Mouse (Mus musculus): ENCODE data around the gene Arhgap21. TPM values are rescaled to one million over a fixed set of nuclear protein-coding genes. Genes with fewer than 3 reads are reported as not detected.

Gene Arhgap21
- total RNA-seq, 2 experiments from 2014 or later, result 84.5 to 91.7 TPM

- DNase-seq, result peak; percentile 48 to 64
Observed at GRCm38 (mm10) chr2:20967101-20967645, 1.5 kb downstream of the Arhgap21 start.

GRCm38 (mm10) chr2:20966176-20967100 lies 2.2 kb downstream of the Arhgap21 start:
- DNase-seq, result no peak
- intact Hi-C loops (cut with DNase I), result loop anchor here (2.0 to 5.0 kb wide), 3 partner anchors 68 to 176 kb away; no protein-coding TSS in a partner anchor

More at GRCm38 (mm10) chr2:20967101-20967645, 1.5 kb downstream of the Arhgap21 start:
- intact Hi-C loops (cut with DNase I), result loop anchor here (2.0 to 5.0 kb wide), 3 partner anchors 68 to 175 kb away; no protein-coding TSS in a partner anchor

- no peak for DNase-seq
Observed at GRCm38 (mm10) chr2:20965361-20965760, 3.3 kb downstream of the Arhgap21 start.

GRCm38 (mm10) chr2:20964461-20964860 lies 4.2 kb downstream of the Arhgap21 start:
- intact Hi-C loops (cut with DNase I), result loop anchor here (5.0 kb wide), 1 partner anchor 223 kb away; no protein-coding TSS in a partner anchor
- DNase-seq, result no peak

More at GRCm38 (mm10) chr2:20965361-20965760, 3.3 kb downstream of the Arhgap21 start:
- intact Hi-C loops (cut with DNase I), result loop anchor here (5.0 kb wide), 2 partner anchors 72 to 177 kb away; no protein-coding TSS in a partner anchor

- intact Hi-C loops (cut with DNase I), result loop anchor here (5.0 kb wide), 1 partner anchor 224 kb away; no protein-coding TSS in a partner anchor
- peak in 1 of 2 experiments; percentile 26 for DNase-seq
Observed at GRCm38 (mm10) chr2:20963226-20963805, 5.4 kb downstream of the Arhgap21 start.

- no peak for DNase-seq
- intact Hi-C loops (cut with DNase I), result loop anchor here (5.0 kb wide), 1 partner anchor 225 kb away; no protein-coding TSS in a partner anchor
Observed at GRCm38 (mm10) chr2:20962284-20962683, 6.4 kb downstream of the Arhgap21 start.

GRCm38 (mm10) chr2:20961825-20962224 lies 6.9 kb downstream of the Arhgap21 start:
- no peak for DNase-seq
- intact Hi-C loops (cut with DNase I), result loop anchor here (5.0 kb wide), 1 partner anchor 225 kb away; no protein-coding TSS in a partner anchor

- no peak for DNase-seq
- intact Hi-C loops (cut with DNase I), result loop anchor here (5.0 kb wide), 1 partner anchor 226 kb away; no protein-coding TSS in a partner anchor
Observed at GRCm38 (mm10) chr2:20961295-20961694, 7.4 kb downstream of the Arhgap21 start.

- intact Hi-C loops (cut with DNase I), result loop anchor here (5.0 kb wide), 1 partner anchor 227 kb away; no protein-coding TSS in a partner anchor
- no peak for DNase-seq
Observed at GRCm38 (mm10) chr2:20960668-20961035, 8.0 kb downstream of the Arhgap21 start.

GRCm38 (mm10) chr2:20959906-20960667 lies 8.6 kb downstream of the Arhgap21 start:
- intact Hi-C loops (cut with DNase I), result loop anchor here (5.0 kb wide), 2 partner anchors 38 to 227 kb away; no protein-coding TSS in a partner anchor
- DNase-seq, result no peak

GRCm38 (mm10) chr2:20959045-20959444 lies 9.6 kb downstream of the Arhgap21 start:
- no peak for DNase-seq
- intact Hi-C loops (cut with DNase I), result loop anchor here (5.0 kb wide), 1 partner anchor 37 kb away; no protein-coding TSS in a partner anchor

- intact Hi-C loops (cut with DNase I), result loop anchor here (5.0 kb wide), 1 partner anchor 36 kb away; no protein-coding TSS in a partner anchor
- no peak for DNase-seq
Observed at GRCm38 (mm10) chr2:20957995-20958394, 10.7 kb downstream of the Arhgap21 start.

GRCm38 (mm10) chr2:20956716-20957115 lies 12.0 kb downstream of the Arhgap21 start:
- intact Hi-C loops (cut with DNase I), result loop anchor here (5.0 kb wide), 1 partner anchor 34 kb away; no protein-coding TSS in a partner anchor
- DNase-seq, result no peak

- DNase-seq, result no peak
- intact Hi-C loops (cut with DNase I), result loop anchor here (5.0 kb wide), 1 partner anchor 34 kb away; no protein-coding TSS in a partner anchor
Observed at GRCm38 (mm10) chr2:20955996-20956395, 12.7 kb downstream of the Arhgap21 start.

GRCm38 (mm10) chr2:20955376-20955775 lies 13.3 kb downstream of the Arhgap21 start:
- intact Hi-C loops (cut with DNase I), result loop anchor here (5.0 kb wide), 1 partner anchor 33 kb away; no protein-coding TSS in a partner anchor
- no peak for DNase-seq

- intact Hi-C loops (cut with DNase I), result no loop called here
- no peak for DNase-seq
Observed at GRCm38 (mm10) chr2:20952716-20953115, 16.0 kb downstream of the Arhgap21 start.

- intact Hi-C loops (cut with DNase I), result loop anchor here (5.0 kb wide), 1 partner anchor 42 kb away; no protein-coding TSS in a partner anchor
- no peak for DNase-seq
Observed at GRCm38 (mm10) chr2:20949168-20949567, 19.5 kb downstream of the Arhgap21 start.

GRCm38 (mm10) chr2:20947036-20947435 lies 21.6 kb downstream of the Arhgap21 start:
- intact Hi-C loops (cut with DNase I), result loop anchor here (5.0 kb wide), 1 partner anchor 40 kb away; no protein-coding TSS in a partner anchor
- DNase-seq, result no peak

GRCm38 (mm10) chr2:20945596-20945995 lies 23.1 kb downstream of the Arhgap21 start:
- no peak for DNase-seq
- intact Hi-C loops (cut with DNase I), result loop anchor here (5.0 kb wide), 1 partner anchor 38 kb away; no protein-coding TSS in a partner anchor

All from heart, postnatal 14 days (tissue).